Mouse (Mus musculus) gastrocnemius, adult 2 months (tissue): ENCODE results near the gene Cyb5r3. TPM values are rescaled to one million over a fixed set of nuclear protein-coding genes. Genes with fewer than 3 reads are reported as not detected.

Source experiments
- DNase-seq: peaks from one replicate; pipeline ENCODE4 v3.0.0; 2022
- H3K27ac ChIP-seq: fragments of 200-600 bp; 2 replicates; pipeline ENCODE4 v1.8.1; 2022; ENCODE audit warnings: mild to moderate bottlenecking
- H3K4me3 ChIP-seq: fragments of 200-600 bp; 2 replicates; pipeline ENCODE4 v1.8.1; 2022; ENCODE audit warnings: mild to moderate bottlenecking, moderate library complexity
- CTCF ChIP-seq: fragments of 200-600 bp; IDR thresholded peaks from 2 replicates; pipeline ENCODE4 v1.8.1; 2022; ENCODE audit warnings: antibody characterized with exemption, mild to moderate bottlenecking, moderate library complexity
- intact Hi-C: fragments of 180-260 bp; cut with DNase I; formaldehyde crosslinking; loops from one replicate; pipeline ENCODE4 v1.15.1; 2025
- total RNA-seq, 2 experiments: library from RNA; stranded (reverse); gene quantifications; 2 replicates each; pipeline ENCODE4 v1.2.3; 2021

Gene Cyb5r3
- total RNA-seq, 2 experiments from 2014 or later, result 39.2 to 43.1 TPM

DNA sequence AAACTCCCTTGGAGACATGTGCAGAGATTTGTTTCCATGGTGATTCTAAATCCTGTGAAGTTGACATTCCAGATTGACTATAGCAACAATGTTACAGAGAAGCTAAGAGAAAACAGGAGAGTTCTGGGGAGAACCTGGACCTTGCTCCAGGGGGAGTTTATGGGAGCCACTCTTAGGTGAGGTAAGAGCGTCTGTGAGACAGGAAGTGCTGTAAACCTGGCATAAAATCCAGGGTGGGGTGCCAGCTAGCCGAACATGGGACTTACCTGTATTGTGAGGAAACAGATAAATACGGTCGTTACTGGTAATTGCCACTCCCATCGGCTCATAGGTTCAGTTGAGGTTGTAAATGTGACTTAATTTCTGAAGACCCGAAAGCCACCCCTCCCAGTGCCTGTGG is 66.0 kb downstream of the Cyb5r3 start:
- DNase-seq, result no peak
- intact Hi-C loops, result no loop called here
- TF ChIP-seq CTCF, result no peak
- no peak overlapping the region for H3K27ac ChIP-seq
- no peak overlapping the region for H3K4me3 ChIP-seq

Other genes starting within 250 kb of the Cyb5r3 start
- 10 to 100 TPM; 28.9 to 33.6 TPM for gene Tcf20, start 184.7 kb downstream of the Cyb5r3 start, total RNA-seq
- gene Nfam1, start 139.3 kb downstream of the Cyb5r3 start, total RNA-seq, result under 1 TPM; 0.41 to 0.98 TPM
- 10 to 100 TPM; 22.8 to 29.1 TPM for gene Serhl, start 83.1 kb downstream of the Cyb5r3 start, total RNA-seq
- gene Rrp7a, start 49.8 kb downstream of the Cyb5r3 start, total RNA-seq, result 10 to 100 TPM; 34.3 to 41.3 TPM
- gene Poldip3, start 23.2 kb downstream of the Cyb5r3 start, total RNA-seq, result 10 to 100 TPM; 16.0 to 16.3 TPM
- gene A4galt, start 79.2 kb upstream of the Cyb5r3 start, total RNA-seq, result 1 to 10 TPM; 2.8 to 4.0 TPM
- 1 to 10 TPM; 6.0 to 6.7 TPM for gene Arfgap3, start 177.7 kb upstream of the Cyb5r3 start, total RNA-seq